Mouse (Mus musculus) heart, postnatal 0 days (tissue): ENCODE measurements around the gene Tmem215.

Source experiments
- CTCF ChIP-seq: IDR thresholded peaks from 2 replicates; pipeline ENCODE4 v1.5.1; 2016; ENCODE audit warnings: antibody characterized with exemption, control low read depth, low read depth
- EP300 ChIP-seq: IDR thresholded peaks from 2 replicates; pipeline ENCODE4 v1.6.1; 2016; ENCODE audit warnings: antibody characterized with exemption, low read depth

DNA sequence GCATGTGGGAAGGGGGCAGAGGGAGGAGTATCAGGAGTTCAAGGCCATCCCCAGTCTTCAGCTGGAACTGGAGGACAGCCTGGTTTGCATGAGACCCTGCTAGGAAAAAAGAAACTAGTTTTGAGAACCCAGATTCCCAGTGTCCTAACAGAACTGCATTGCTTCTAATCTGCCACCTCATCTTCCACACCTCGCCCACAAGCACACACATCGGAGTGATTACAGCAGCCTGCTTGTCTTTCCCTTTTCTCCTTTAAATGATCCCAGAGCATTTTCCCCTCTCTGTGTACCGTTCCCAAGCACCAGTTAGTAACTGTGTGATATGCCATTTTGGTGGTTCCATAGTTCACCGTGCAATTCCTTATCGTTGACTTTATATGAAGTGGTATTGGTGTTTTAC, 6.0 kb downstream of the Tmem215 start:
- TF ChIP-seq CTCF (no peak), EP300 (no peak)
